Mouse (Mus musculus): ENCODE data around the gene Krtap2-4. TPM values are rescaled to one million over a fixed set of nuclear protein-coding genes. Genes with fewer than 3 reads are reported as not detected.
"Not testable (repeated sequence)": the region's sequence is repeated elsewhere in the genome, so short reads cannot be mapped to it uniquely, and the experiment has no call there.

Gene Krtap2-4
- polyA plus RNA-seq, 1 experiment from 2014 or later = not detected

DNA sequence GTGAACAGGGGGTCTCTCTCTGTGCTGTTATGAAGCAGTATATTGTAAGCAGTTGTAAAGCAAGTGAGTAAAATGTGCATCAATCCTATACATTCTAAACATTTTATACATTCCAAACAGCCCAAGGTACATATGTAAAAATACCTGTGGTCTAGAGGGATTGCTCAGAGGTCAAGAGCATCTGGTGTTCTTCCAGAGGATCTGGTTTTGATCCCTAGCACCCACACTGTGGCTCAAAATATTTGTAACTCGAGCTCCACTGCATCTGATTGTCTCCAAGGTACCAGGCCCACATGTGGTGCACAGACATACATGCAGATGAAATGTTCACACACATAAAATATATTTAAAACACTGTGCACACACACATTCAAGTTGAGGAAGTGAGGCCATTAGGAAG is 26.3 kb upstream of the Krtap2-4 start:
- Histone ChIP-seq H3K9ac (ENCODE audit: low read length) (no peak overlapping the region), H3K4me1 (ENCODE audit: control insufficient read depth, insufficient read depth, low read length) (no peaks in the 10 kb centered on the region), H3K36me3 (ENCODE audit: control insufficient read depth, insufficient read depth, low read length) (no peaks in the 10 kb centered on the region), H3K4me3 (replicated peaks; ENCODE audit: low read length) (no peak overlapping the region), H3K27ac (ENCODE audit: low read length) (no peak overlapping the region), H3K4me2 (ENCODE audit: low read depth, low read length) (no peak overlapping the region), H3K27me3 (ENCODE audit: control insufficient read depth, insufficient read depth, low read length) (no peaks in the 10 kb centered on the region), H3K9me3 (replicated peaks; ENCODE audit: control insufficient read depth, low read length) (no peaks in the 10 kb centered on the region)
- ATAC-seq (ENCODE audit: insufficient read depth, low FRiP score) = no peak
- 27% methylated on average over 1 of the region's 1 CpGs for WGBS

DNA sequence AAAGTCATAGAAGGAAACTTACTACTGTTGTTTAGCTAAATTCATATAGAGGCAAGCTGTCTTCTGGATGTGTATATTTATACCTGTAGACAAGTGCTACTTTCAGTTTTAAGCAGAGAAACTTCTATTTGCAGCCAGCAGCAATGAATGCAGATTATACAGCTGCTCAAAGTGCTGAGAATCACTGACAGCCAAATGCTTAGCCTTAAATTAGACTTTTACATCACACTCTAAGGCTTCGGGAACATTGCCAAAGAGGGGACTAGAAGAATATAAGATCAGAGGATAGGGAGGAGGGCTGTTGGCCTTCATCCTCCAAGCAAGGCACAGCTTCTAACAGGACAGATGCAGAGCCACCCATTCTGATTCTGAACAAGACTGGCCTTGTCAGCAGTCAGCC is 22.4 kb upstream of the Krtap2-4 start:
- ATAC-seq (ENCODE audit: insufficient read depth, low FRiP score) = no peak
- no peaks in the 10 kb centered on the region for H3K27me3 ChIP-seq (ENCODE audit: control insufficient read depth, insufficient read depth, low read length)
- no peaks in the 10 kb centered on the region for H3K4me1 ChIP-seq (ENCODE audit: control insufficient read depth, insufficient read depth, low read length)
- H3K9me3 ChIP-seq (replicated peaks; ENCODE audit: control insufficient read depth, low read length) = no peaks in the 10 kb centered on the region
- H3K4me3 ChIP-seq (replicated peaks; ENCODE audit: low read length) = no peak overlapping the region
- no peaks in the 10 kb centered on the region for H3K36me3 ChIP-seq (ENCODE audit: control insufficient read depth, insufficient read depth, low read length)
- no peak overlapping the region for H3K27ac ChIP-seq (ENCODE audit: low read length)
- no peak overlapping the region for H3K4me2 ChIP-seq (ENCODE audit: low read depth, low read length)
- WGBS = 62% methylated on average over 1 of the region's 1 CpGs
- H3K9ac ChIP-seq (ENCODE audit: low read length) = no peak overlapping the region

DNA sequence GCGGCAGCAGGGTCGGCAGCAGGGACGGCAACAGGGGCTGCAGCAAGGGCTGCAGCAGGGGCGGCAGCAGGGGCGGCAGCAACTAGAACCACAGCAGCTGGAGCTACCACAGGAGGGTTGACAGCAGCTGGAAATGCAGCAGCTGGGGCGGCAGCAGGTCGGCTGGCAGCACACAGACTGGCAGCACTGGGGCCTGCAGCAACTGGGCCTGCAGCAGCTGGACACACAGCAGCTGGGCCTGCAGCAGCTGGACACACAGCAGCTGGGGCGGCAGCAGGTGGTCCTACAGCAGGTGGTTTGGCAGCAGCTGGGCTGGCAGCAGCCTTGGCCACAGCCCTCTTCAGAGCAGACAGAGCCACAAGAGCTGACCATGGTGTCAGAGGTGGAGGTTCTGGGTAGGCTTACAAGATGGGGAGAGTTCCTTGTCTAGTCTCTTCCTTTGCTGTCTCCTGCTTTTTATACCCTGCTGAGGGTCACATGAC is 20.0 kb upstream of the Krtap2-4 start, which contains the start of gene Krtap4-2:
Krtap4-2 (minus strand) TSS at position 432 of the 482 bp plus-strand sequence.
- Histone ChIP-seq H3K4me2 (ENCODE audit: low read depth, low read length) (no peak within 1 kb of the TSS), H3K9me3 (replicated peaks; ENCODE audit: control insufficient read depth, low read length) (no peaks in the 10 kb centered on the region), H3K9ac (ENCODE audit: low read length) (no peak within 1 kb of the TSS), H3K4me1 (ENCODE audit: control insufficient read depth, insufficient read depth, low read length) (no peaks in the 10 kb centered on the region), H3K4me3 (replicated peaks; ENCODE audit: low read length) (no peak within 1 kb of the TSS), H3K27me3 (ENCODE audit: control insufficient read depth, insufficient read depth, low read length) (no peaks in the 10 kb centered on the region), H3K36me3 (ENCODE audit: control insufficient read depth, insufficient read depth, low read length) (no peaks in the 10 kb centered on the region), H3K27ac (ENCODE audit: low read length) (no peak within 1 kb of the TSS)
- ATAC-seq (ENCODE audit: insufficient read depth, low FRiP score) = no peak
- 34% methylated on average over 7 of the region's 8 CpGs for WGBS

DNA sequence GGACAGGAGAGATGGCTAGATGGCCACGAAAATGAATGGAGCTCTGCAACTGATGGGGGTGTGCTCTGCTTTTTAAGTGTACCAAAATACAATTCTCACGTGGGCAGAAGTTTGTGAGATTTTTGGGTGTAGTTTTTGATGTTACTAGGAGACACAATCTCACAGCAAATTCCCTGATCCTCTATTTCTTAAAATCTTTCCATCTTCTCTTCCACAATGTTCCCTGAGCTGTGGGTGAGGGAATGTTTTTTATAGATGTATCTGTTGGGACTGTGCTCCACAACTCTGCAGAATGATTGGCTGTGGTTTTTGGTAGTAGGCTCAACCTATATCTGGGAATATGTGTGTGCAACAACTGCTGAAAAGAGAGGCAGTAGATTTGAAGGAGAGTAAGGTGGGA is 18.6 kb upstream of the Krtap2-4 start:
- Histone ChIP-seq H3K4me1 (ENCODE audit: control insufficient read depth, insufficient read depth, low read length) (no peaks in the 10 kb centered on the region), H3K27me3 (ENCODE audit: control insufficient read depth, insufficient read depth, low read length) (no peaks in the 10 kb centered on the region), H3K9me3 (replicated peaks; ENCODE audit: control insufficient read depth, low read length) (no peaks in the 10 kb centered on the region), H3K9ac (ENCODE audit: low read length) (no peak overlapping the region), H3K4me3 (replicated peaks; ENCODE audit: low read length) (no peak overlapping the region), H3K27ac (ENCODE audit: low read length) (no peak overlapping the region), H3K36me3 (ENCODE audit: control insufficient read depth, insufficient read depth, low read length) (no peaks in the 10 kb centered on the region), H3K4me2 (ENCODE audit: low read depth, low read length) (no peak overlapping the region)
- no peak for ATAC-seq (ENCODE audit: insufficient read depth, low FRiP score)
- 72% methylated on average over 2 of the region's 2 CpGs for WGBS

DNA sequence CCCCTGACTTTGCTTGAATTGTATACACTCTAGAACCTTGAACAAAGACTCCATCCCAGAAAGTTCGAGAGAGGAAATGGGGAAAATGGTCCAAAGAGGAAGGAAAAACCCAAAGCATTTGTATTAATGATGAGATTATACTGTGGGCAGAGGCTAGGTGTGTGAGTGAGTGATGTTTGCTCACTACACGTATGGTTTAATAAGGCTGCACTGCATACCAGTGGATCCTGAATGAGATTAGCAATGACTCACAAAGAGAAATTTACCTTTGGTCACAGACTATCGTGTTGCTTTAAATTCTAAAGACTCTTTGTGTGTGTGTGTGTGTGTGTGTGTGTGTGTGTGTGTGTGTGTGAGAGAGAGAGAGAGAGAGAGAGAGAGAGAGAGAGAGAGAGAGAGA is 16.2 kb upstream of the Krtap2-4 start:
- Histone ChIP-seq H3K27me3 (ENCODE audit: control insufficient read depth, insufficient read depth, low read length) (no peaks in the 10 kb centered on the region), H3K4me1 (ENCODE audit: control insufficient read depth, insufficient read depth, low read length) (no peaks in the 10 kb centered on the region), H3K9ac (ENCODE audit: low read length) (no peak overlapping the region), H3K4me2 (ENCODE audit: low read depth, low read length) (no peak overlapping the region), H3K9me3 (replicated peaks; ENCODE audit: control insufficient read depth, low read length) (no peaks in the 10 kb centered on the region), H3K36me3 (ENCODE audit: control insufficient read depth, insufficient read depth, low read length) (no peaks in the 10 kb centered on the region), H3K4me3 (replicated peaks; ENCODE audit: low read length) (no peak overlapping the region), H3K27ac (ENCODE audit: low read length) (no peak overlapping the region)
- ATAC-seq (ENCODE audit: insufficient read depth, low FRiP score) = peak; percentile 60; the same call in 1 of the 2 replicates
- WGBS = 49% methylated on average over 3 of the region's 3 CpGs

DNA sequence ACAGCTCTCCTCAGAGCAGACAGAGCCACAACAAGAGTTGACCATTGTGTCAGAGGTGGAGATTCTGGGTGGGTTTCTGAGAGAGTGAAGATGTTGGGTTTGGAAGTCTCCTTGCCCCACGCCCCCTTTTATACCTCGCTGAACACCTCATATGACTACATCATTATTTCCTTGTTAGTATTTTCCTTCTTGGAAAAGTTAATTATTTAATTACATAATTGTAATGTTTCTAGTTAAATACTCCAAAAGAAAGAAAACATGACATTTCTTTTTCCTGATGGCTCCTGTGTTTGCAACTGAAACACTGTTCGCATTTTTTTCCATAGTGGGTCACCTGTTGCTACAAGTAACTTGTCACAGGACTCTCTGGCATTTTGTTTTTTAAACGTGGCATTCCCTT is 13.5 kb upstream of the Krtap2-4 start, which contains the start of gene Krtap4-1:
Krtap4-1 (minus strand) TSS at position 101 of the 400 bp plus-strand sequence.
- no peak within 1 kb of the TSS for H3K4me2 ChIP-seq (ENCODE audit: low read depth, low read length)
- no peak for ATAC-seq (ENCODE audit: insufficient read depth, low FRiP score)
- no peaks in the 10 kb centered on the region for H3K9me3 ChIP-seq (replicated peaks; ENCODE audit: control insufficient read depth, low read length)
- H3K4me1 ChIP-seq (ENCODE audit: control insufficient read depth, insufficient read depth, low read length) = no peaks in the 10 kb centered on the region
- 79% methylated on average over 4 of the region's 4 CpGs for whole genome bisulfite sequencing
- no peaks in the 10 kb centered on the region for H3K36me3 ChIP-seq (ENCODE audit: control insufficient read depth, insufficient read depth, low read length)
- no peak within 1 kb of the TSS for H3K27ac ChIP-seq (ENCODE audit: low read length)
- no peaks in the 10 kb centered on the region for H3K27me3 ChIP-seq (ENCODE audit: control insufficient read depth, insufficient read depth, low read length)
- H3K9ac ChIP-seq (ENCODE audit: low read length) = no peak within 1 kb of the TSS
- H3K4me3 ChIP-seq (replicated peaks; ENCODE audit: low read length) = no peak within 1 kb of the TSS

DNA sequence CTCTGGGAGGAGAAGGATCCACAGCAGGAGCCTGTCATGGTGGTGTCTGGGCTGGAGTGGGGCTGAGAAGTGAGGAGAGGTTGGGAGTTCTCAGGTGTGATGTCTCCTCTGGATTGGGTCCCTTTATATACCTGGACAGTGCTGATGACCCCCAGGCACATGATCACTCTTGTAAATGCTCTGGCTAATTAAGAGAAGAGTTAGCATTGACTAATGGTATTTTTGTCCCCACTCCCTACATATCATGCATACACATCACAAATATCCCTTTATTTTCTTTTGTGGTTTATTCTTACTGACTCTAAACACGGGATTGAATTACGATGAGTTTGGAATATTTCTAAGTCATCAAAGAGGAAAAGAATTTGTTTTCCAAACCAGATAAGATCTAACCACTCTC is 5.7 kb upstream of the Krtap2-4 start, which contains the start of gene Gm11562:
Gm11562 (minus strand) TSS at position 101 of the 400 bp plus-strand sequence.
- Histone ChIP-seq H3K27ac (ENCODE audit: low read length) (no peak within 1 kb of the TSS), H3K4me2 (ENCODE audit: low read depth, low read length) (no peak within 1 kb of the TSS), H3K4me1 (ENCODE audit: control insufficient read depth, insufficient read depth, low read length) (no peaks in the 10 kb centered on the region), H3K4me3 (replicated peaks; ENCODE audit: low read length) (no peak within 1 kb of the TSS), H3K36me3 (ENCODE audit: control insufficient read depth, insufficient read depth, low read length) (no peaks in the 10 kb centered on the region), H3K27me3 (ENCODE audit: control insufficient read depth, insufficient read depth, low read length) (no peaks in the 10 kb centered on the region), H3K9ac (ENCODE audit: low read length) (no peak within 1 kb of the TSS), H3K9me3 (replicated peaks; ENCODE audit: control insufficient read depth, low read length) (no peaks in the 10 kb centered on the region)
- no peak for ATAC-seq (ENCODE audit: insufficient read depth, low FRiP score)
- WGBS = 84% methylated on average over 2 of the region's 2 CpGs

DNA sequence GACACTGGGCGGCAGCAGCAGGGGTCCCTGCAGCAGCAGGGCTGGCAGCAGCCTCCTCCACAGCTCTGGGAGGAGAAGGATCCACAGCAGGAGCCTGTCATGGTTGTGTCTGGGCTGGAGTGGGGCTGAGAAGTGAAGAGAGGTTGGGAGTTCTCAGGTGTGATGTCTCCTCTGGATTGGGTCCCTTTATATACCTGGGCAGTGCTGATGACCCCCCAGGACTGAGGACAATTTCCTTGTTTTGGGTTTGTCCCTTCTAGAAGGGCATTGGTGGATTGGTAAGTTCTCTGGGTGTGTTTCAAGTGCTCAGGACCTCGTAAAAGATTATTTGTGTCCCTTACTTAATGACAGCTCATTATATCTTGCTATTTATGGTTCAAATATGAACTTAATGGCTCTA is 4.6 kb downstream of the Krtap2-4 start, which contains the start of gene Gm11937:
Gm11937 (minus strand) TSS at position 101 of the 400 bp plus-strand sequence.
- WGBS = 36% methylated on average over 1 of the region's 2 CpGs
- ATAC-seq (ENCODE audit: insufficient read depth, low FRiP score); H3K27ac ChIP-seq (ENCODE audit: low read length): not testable (repeated sequence)

DNA sequence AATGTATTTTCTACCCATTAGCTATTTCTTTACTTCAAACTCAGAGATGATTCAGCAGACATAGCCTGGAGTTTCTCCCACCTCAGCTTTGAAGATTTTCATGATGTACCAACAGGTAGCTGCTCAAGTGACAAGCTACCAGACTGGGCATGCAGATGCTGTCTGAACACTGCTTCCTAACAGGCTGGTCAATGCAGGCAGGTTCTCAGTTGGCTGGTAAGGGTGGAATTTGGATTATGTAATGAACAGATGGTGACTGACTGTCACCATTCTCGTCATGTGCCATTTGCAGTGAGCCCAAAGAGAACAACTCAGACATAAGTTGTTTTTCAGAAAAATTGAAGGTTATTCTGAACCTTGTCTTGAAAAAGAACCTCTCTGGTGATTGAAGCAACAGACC is 5.5 kb downstream of the Krtap2-4 start:
- no peak for ATAC-seq (ENCODE audit: insufficient read depth, low FRiP score)
- 69% methylated on average over 1 of the region's 1 CpGs for WGBS

More for the DNA sequence above, 4.6 kb downstream of the Krtap2-4 start, which contains the start of gene Gm11937:
- H3K9ac ChIP-seq (ENCODE audit: low read length); H3K36me3 ChIP-seq (ENCODE audit: control insufficient read depth, insufficient read depth, low read length); H3K9me3 ChIP-seq (replicated peaks; ENCODE audit: control insufficient read depth, low read length); H3K4me1 ChIP-seq (ENCODE audit: control insufficient read depth, insufficient read depth, low read length); H3K4me2 ChIP-seq (ENCODE audit: low read depth, low read length); H3K4me3 ChIP-seq (replicated peaks; ENCODE audit: low read length); H3K27me3 ChIP-seq (ENCODE audit: control insufficient read depth, insufficient read depth, low read length): not testable (repeated sequence)

More for the DNA sequence above, 5.5 kb downstream of the Krtap2-4 start:
- Histone ChIP-seq H3K4me1 (ENCODE audit: control insufficient read depth, insufficient read depth, low read length) (no peaks in the 10 kb centered on the region), H3K4me2 (ENCODE audit: low read depth, low read length) (no peak overlapping the region), H3K27me3 (ENCODE audit: control insufficient read depth, insufficient read depth, low read length) (no peaks in the 10 kb centered on the region), H3K9me3 (replicated peaks; ENCODE audit: control insufficient read depth, low read length) (no peaks in the 10 kb centered on the region), H3K4me3 (replicated peaks; ENCODE audit: low read length) (no peak overlapping the region), H3K27ac (ENCODE audit: low read length) (no peak overlapping the region), H3K36me3 (ENCODE audit: control insufficient read depth, insufficient read depth, low read length) (no peaks in the 10 kb centered on the region), H3K9ac (ENCODE audit: low read length) (no peak overlapping the region)
